Mouse (Mus musculus) E14TG2a.4 (cell line): Measurements from ENCODE around the gene Dner.

Source experiments
- H3K27me3 ChIP-seq: 2 replicates; pipeline ENCODE4 v1.6.1; 2014; ENCODE audit warnings: low read length, control low read depth; ENCODE audit not compliant: insufficient read depth
- H3K36me3 ChIP-seq: 2 replicates; pipeline ENCODE4 v1.6.1; 2014; ENCODE audit warnings: low read length, control low read depth; ENCODE audit not compliant: insufficient read depth
- H3K4me1 ChIP-seq: replicated peaks from 2 replicates; pipeline ENCODE4 v1.6.1; 2014; ENCODE audit warnings: low read depth, low read length, control low read depth
- H3K4me3 ChIP-seq: replicated peaks from 2 replicates; pipeline ENCODE4 v1.5.1; 2014; ENCODE audit warnings: mild to moderate bottlenecking, low read length
- H3K9me3 ChIP-seq: 2 replicates; pipeline ENCODE4 v1.6.1; 2014; ENCODE audit warnings: low read length, control low read depth
- CTCF ChIP-seq: conservative IDR thresholded peaks from 2 replicates; pipeline ENCODE4 v1.5.1; 2014; ENCODE audit warnings: low read length
- NANOG ChIP-seq: IDR thresholded peaks from 2 replicates; pipeline ENCODE4 v1.6.1; 2014; ENCODE audit warnings: borderline replicate concordance, low read length, mixed read lengths
- POU5F1 ChIP-seq: IDR thresholded peaks from 2 replicates; pipeline ENCODE4 v1.6.1; 2014; ENCODE audit warnings: low read length, borderline replicate concordance

Gene Dner

DNA sequence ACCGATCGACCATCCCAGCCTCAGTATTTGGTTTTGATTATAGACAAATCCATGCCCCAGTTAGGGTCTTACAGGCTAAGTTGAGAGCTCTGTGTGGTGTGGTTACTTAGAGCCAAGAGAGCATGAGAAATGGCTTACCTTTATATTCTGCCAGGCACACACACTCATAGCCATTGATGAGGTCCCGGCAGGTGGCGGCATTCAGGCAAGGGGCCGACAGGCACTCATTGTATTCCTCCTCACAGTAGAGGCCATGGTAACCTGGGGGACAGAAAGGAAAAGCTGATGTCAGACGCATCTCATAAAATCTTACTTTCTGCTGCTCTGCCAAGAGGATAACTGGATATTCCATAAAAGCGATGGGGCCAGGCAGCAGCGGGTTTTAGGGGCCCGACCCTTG lies 277.5 kb downstream of the Dner start:
- Histone ChIP-seq H3K4me3 (no peak overlapping the region), H3K9me3 (no peaks in the 10 kb centered on the region), H3K4me1 (0 out of 2 replicates have a peak, but pooled peaks cover 4% of the 10 kb centered on the region), H3K36me3 (no peaks in the 10 kb centered on the region), H3K27me3 (no peaks in the 10 kb centered on the region)
- TF ChIP-seq NANOG (no peak), CTCF (no peak), POU5F1 (no peak)

DNA sequence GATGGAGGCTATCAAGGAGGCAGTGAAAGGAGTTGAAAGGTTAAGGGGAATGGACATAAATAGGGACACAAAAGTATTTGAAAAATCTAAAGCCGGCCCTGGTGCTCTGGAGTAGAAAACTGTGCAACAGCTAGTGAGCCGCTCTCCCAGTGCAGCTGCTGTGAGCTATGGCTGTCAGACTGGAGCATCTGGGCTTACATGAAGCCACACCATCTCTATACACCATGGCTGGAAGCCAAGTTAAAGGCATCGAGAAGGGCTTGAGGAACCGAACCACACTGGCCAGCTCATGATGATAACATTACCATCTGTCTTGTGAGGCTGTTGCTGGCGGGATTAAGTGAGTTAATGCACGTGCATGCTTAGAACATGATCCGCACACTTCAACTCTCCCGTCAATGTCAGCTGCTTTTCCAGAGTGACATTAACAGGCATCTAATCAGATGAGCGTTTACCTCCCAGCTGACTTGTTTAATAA lies 278.2 kb downstream of the Dner start:
- TF ChIP-seq POU5F1 (no peak), NANOG (no peak), CTCF (no peak)
- H3K36me3 ChIP-seq, result no peaks in the 10 kb centered on the region
- H3K27me3 ChIP-seq, result no peaks in the 10 kb centered on the region
- H3K9me3 ChIP-seq, result no peaks in the 10 kb centered on the region
- H3K4me1 ChIP-seq, result 0 out of 2 replicates have a peak, but pooled peaks cover 4% of the 10 kb centered on the region
- no peak overlapping the region for H3K4me3 ChIP-seq

DNA sequence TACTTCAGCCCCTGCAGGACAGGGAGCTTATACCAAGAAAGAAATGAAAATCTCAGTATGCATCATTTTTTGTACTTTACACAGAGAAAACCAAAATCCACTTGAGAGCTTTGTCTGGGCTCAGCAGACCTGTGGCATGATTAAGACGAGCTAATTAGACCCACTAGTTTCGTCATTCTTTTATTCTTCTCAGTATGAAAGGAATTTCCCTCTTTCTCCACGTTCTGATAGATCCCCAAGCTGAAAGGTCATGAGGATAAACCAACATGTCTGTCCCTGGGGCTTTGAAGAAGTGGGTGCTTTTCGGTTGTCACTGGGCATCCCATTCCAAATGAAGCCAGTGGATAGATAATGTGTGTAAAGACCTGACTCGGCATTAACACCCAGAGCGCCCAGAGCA lies 278.7 kb downstream of the Dner start:
- H3K27me3 ChIP-seq, result no peaks in the 10 kb centered on the region
- H3K36me3 ChIP-seq, result no peaks in the 10 kb centered on the region
- H3K9me3 ChIP-seq, result no peaks in the 10 kb centered on the region
- H3K4me3 ChIP-seq, result no peak overlapping the region
- TF ChIP-seq POU5F1 (no peak), CTCF (no peak), NANOG (no peak)
- 0 out of 2 replicates have a peak, but pooled peaks cover 4% of the 10 kb centered on the region for H3K4me1 ChIP-seq

DNA sequence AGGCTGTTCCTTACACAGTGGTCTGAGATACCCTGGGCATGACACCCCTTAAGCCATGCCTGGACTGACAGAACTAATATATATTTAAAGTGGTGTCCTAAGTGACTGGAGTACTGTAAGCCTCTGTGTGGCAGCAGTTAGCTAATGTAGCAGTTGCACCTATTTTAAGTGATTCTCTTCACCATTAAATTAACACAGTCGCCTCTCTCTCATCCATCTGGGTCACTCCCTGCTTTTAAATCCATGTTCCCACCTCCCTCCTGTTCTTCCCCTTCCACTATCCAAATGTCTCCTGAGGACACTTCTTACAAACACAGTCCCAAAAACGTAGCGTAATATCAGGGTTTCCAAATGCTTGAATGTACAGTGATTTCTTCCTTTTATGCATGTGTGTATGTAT lies 281.6 kb downstream of the Dner start:
- H3K27me3 ChIP-seq, result no peaks in the 10 kb centered on the region
- no peaks in the 10 kb centered on the region for H3K9me3 ChIP-seq
- H3K4me1 ChIP-seq, result 0 out of 2 replicates have a peak, but pooled peaks cover 4% of the 10 kb centered on the region
- H3K36me3 ChIP-seq, result no peaks in the 10 kb centered on the region
- TF ChIP-seq NANOG (no peak), CTCF (no peak), POU5F1 (no peak)
- no peak overlapping the region for H3K4me3 ChIP-seq

DNA sequence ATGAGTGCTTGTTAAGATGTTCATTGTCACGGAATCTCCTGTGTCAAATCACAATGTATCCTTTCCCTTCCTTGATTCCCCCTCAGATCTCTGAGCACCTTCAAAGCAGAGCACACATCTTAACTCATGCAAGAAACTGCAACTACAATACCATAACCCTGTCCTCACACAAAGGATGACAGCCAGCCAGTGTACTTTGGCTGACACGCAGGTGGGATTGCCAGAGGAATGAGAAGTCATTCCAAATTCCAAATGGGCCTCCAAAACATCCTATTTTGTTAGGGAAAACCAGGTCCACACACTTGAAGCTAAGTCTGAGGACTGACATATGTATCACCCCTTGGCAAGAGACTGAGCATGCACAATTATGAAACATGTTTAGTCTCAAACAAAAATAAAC lies 286.5 kb downstream of the Dner start:
- no peaks in the 10 kb centered on the region for H3K9me3 ChIP-seq
- TF ChIP-seq POU5F1 (no peak), CTCF (no peak), NANOG (no peak)
- H3K36me3 ChIP-seq, result no peaks in the 10 kb centered on the region
- peaks cover 4% of the 10 kb centered on the region; the same call in 1 of the 2 replicates for H3K27me3 ChIP-seq
- no peak overlapping the region for H3K4me3 ChIP-seq
- H3K4me1 ChIP-seq, result peaks cover 27% of the 10 kb centered on the region

DNA sequence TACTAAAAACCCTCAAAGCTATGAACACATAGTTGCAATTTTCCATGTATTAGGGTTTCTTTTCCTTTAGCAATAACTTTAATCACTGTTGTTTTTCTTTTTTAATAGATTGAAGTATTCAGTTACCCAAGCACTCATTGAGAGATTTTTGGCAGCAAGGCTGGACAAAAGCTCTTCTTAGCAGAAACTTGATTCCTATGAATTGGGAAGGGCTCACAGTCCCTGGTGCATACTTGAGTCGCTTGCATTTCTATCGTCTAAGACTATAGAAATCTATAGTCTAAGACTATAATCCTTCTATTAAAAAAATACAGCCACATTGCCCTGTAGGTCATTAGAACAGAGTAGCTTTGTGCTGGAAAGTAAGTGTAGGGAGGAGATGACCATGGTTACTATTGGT lies 287.1 kb downstream of the Dner start:
- H3K36me3 ChIP-seq, result no peaks in the 10 kb centered on the region
- no peaks in the 10 kb centered on the region for H3K9me3 ChIP-seq
- TF ChIP-seq NANOG (no peak), CTCF (no peak), POU5F1 (no peak)
- peaks cover 30% of the 10 kb centered on the region for H3K4me1 ChIP-seq
- H3K4me3 ChIP-seq, result no peak overlapping the region
- peaks cover 4% of the 10 kb centered on the region; the same call in 1 of the 2 replicates for H3K27me3 ChIP-seq

DNA sequence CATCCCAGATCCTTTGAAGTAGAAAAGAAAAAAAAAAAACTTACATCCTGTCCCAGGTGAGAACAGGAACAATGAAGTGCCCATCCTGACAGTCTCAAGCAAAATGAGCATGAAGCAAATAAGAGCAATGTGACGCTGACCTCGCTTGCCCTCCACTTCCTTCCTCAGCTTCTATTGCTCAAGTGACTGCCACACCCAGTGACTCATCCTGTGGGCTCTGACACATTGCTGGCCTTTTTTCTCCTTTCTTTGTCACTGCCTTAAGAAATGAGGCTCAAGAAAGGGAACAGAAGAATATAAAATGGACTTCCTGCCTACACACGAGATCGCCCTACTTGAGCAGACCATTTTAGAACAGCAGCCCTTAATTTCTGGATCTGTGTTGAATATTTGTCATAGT lies 289.1 kb downstream of the Dner start:
- no peaks in the 10 kb centered on the region for H3K9me3 ChIP-seq
- no peak for TF ChIP-seq CTCF
- TF ChIP-seq POU5F1, result no peak
- no peak for TF ChIP-seq NANOG

DNA sequence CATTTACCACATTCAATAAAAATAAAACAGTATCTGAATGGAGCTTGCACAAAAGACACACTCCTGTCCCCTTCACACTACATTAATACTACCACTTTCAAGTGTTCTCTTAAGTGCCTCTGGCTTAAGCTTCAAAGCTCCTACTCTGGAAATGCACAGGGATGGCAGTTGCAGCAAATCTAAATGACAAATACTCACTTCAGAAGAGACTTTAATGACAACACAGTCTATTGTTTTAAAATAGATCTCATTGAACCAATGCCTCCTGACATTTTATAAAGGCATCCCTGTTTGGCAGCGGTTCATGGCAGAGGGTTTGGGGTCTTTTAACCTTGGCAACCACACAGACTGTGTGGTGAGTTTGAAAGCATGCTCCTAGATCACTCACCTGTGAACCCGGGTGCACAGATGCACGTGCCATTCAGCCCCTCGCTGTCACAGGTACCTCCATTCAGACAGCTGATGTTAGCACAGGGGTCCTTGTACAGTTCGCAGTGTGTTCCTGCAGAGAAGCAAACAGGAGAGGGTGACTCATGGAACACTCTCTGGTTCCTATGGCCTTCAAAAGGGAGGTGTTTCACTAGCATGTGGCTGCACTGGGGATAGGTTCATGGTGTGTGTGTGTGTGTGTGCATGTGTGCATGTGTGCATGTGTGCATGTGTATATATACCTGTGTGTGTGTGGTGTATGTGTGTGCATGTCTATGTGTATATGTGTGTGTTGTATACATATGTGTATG lies 290.3 kb downstream of the Dner start:
- H3K36me3 ChIP-seq, result no peaks in the 10 kb centered on the region
- peaks cover 4% of the 10 kb centered on the region; the same call in 1 of the 2 replicates for H3K27me3 ChIP-seq
- H3K4me3 ChIP-seq, result no peak overlapping the region
- peaks cover 30% of the 10 kb centered on the region for H3K4me1 ChIP-seq
- H3K9me3 ChIP-seq, result no peaks in the 10 kb centered on the region
- TF ChIP-seq NANOG, result peak; percentile 56; the same call in 1 of the 2 replicates
- TF ChIP-seq CTCF, result no peak
- TF ChIP-seq POU5F1, result no peak

More for the DNA sequence above, 289.1 kb downstream of the Dner start:
- Histone ChIP-seq H3K36me3 (no peaks in the 10 kb centered on the region), H3K4me1 (peaks cover 30% of the 10 kb centered on the region), H3K27me3 (peaks cover 4% of the 10 kb centered on the region; the same call in 1 of the 2 replicates), H3K4me3 (no peak overlapping the region)

DNA sequence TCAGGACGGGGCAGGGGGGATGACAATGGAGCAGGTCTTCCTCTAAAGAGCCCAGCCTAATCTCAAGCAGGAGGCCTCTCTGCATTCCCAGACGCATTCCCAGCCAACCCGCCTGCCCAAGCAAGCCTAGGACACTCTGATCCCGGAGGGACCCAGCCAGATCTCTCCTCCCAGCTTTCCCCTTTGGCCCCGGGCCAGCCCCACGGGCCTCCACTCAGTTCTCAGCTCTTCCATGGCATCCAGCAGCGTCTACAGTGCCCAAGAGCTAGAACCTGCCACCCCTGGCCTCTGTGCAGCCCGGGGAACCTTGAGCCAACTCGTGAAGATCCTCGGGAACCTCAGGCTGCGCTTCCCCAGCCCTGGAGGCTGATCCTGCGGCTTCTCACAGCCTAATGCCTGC lies 291.1 kb downstream of the Dner start:
- Histone ChIP-seq H3K36me3 (no peaks in the 10 kb centered on the region), H3K9me3 (no peaks in the 10 kb centered on the region), H3K4me1 (peaks cover 30% of the 10 kb centered on the region), H3K27me3 (peaks cover 4% of the 10 kb centered on the region; the same call in 1 of the 2 replicates), H3K4me3 (peak overlapping the region; percentile 65)
- TF ChIP-seq CTCF, result no peak
- TF ChIP-seq POU5F1, result no peak
- TF ChIP-seq NANOG, result no peak
